Mouse (Mus musculus): ENCODE measurements at regions not wholly inside any gene's neighbourhood (a gene's known extent, or its start where the extent isn't known, plus 50 kb on each side); places are given as distances from the start of the nearest gene placed in this dataset.

- TF ChIP-seq CTCF (IDR thresholded peaks at IDR 0.05; ENCODE audit: insufficient read depth, low read length) (no peak), POLR2A (IDR thresholded peaks at IDR 0.05; ENCODE audit: borderline replicate concordance, extremely low read depth, low read depth, low read length) (no peak)
These were observed 142.0 kb downstream of the Thbs2 start for GRCm38 (mm10) chr17:14552081-14552480.

All from lung, adult 2 months (tissue).